Mouse (Mus musculus) forebrain, embryonic 10.5 days (tissue): Measurements from ENCODE around the gene Csf2. TPM values are rescaled to one million over a fixed set of nuclear protein-coding genes. Genes with fewer than 3 reads are reported as not detected.
"Not testable (repeated sequence)": the region's sequence is repeated elsewhere in the genome, so short reads cannot be mapped to it uniquely, and the experiment has no call there.

ENCODE experiments used
- DNase-seq: peaks from one replicate; pipeline ENCODE4 v3.0.0-alpha.2; 2017; ENCODE audit warnings: low spot score; ENCODE audit errors: extremely low spot score
- H3K27ac ChIP-seq: fragments of 300-500 bp; sonication (generic); 2 replicates; pipeline ENCODE4 v1.5.1; 2016; ENCODE audit warnings: mild to moderate bottlenecking
- H3K27me3 ChIP-seq: fragments of 300-500 bp; sonication (generic); 2 replicates; pipeline ENCODE4 v1.6.1; 2016; ENCODE audit warnings: mild to moderate bottlenecking; ENCODE audit not compliant: poor library complexity, severe bottlenecking
- H3K36me3 ChIP-seq: fragments of 300-500 bp; sonication (generic); replicated peaks from 2 replicates; pipeline ENCODE4 v1.6.1; 2016; ENCODE audit warnings: mild to moderate bottlenecking, moderate library complexity
- H3K4me1 ChIP-seq: fragments of 300-500 bp; sonication (generic); 2 replicates; pipeline ENCODE4 v1.6.1; 2016
- H3K4me3 ChIP-seq: fragments of 300-500 bp; sonication (generic); 2 replicates; pipeline ENCODE4 v1.5.1; 2016; ENCODE audit warnings: mild to moderate bottlenecking, moderate library complexity
- H3K9me3 ChIP-seq: fragments of 300-500 bp; sonication (generic); 2 replicates; pipeline ENCODE4 v1.6.1; 2016; ENCODE audit warnings: mild to moderate bottlenecking, moderate library complexity
- WGBS: fragments of 180-500 bp; shearing (Covaris S2); methylation state at CpG from one replicate; pipeline ENCODE4 v1.1.7; 2016; 5-methylcytosine and 5-hydroxymethylcytosine counted together
- polyA plus RNA-seq: library from polyadenylated mRNA; unstranded; fragments of >200 nt; fragmentation: Nextera tagmentation; extraction: Ambion mirVana; gene quantifications from 2 replicates; pipeline ENCODE4 v1.2.1, GENCODE M21; 2016

Gene Csf2
- not detected in 2 replicates for polyA plus RNA-seq

- Histone ChIP-seq H3K4me3 (no peak within 1 kb of the TSS), H3K27me3 (no peaks in the 10 kb centered on the region), H3K36me3 (no peaks in the 10 kb centered on the region), H3K27ac (no peak within 1 kb of the TSS), H3K4me1 (peaks cover 3% of the 10 kb centered on the region; the same call in 1 of the 2 replicates), H3K9me3 (no peaks in the 10 kb centered on the region)
- WGBS: 62% methylated on average over 11 of the region's 11 CpGs
- DNase-seq: no peak
These were observed at the start of gene Csf2 for GRCm38 (mm10) chr11:54248940-54249717. TSS of gene Csf2 (minus strand) at chr11:54249667.

GRCm38 (mm10) chr11:54298777-54299176 lies 49.3 kb upstream of the Csf2 start:
- no peak for DNase-seq
- Histone ChIP-seq H3K27ac (no peak overlapping the region), H3K4me1 (peaks cover 6% of the 10 kb centered on the region), H3K36me3 (no peaks in the 10 kb centered on the region), H3K4me3 (no peak overlapping the region), H3K27me3 (peaks cover 9% of the 10 kb centered on the region; the same call in 1 of the 2 replicates), H3K9me3 (peaks cover 3% of the 10 kb centered on the region; the same call in 1 of the 2 replicates)

DNA sequence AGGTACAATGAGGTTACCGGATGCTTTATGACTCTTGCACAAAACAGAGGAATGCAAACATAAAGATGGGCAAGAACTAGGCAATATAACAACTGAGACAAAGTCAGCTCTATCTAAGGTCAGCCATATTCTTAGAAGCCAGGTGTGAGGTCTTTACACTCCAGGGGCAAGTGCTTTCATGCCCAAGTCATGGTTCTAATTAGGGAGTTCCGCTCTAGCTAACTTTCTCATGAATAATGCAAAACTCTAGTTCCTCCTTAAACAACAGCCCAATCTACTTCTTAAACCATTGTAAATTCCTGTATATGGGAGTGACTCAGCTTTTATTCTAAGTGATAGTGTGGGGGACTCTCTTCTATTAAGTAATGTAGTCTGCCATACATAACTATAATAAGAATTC lies 48.0 kb upstream of the Csf2 start:
- 91% methylated on average over 2 of the region's 2 CpGs for WGBS
- H3K4me3 ChIP-seq, H3K9me3 ChIP-seq, H3K27ac ChIP-seq, H3K27me3 ChIP-seq, H3K4me1 ChIP-seq, DNase-seq, H3K36me3 ChIP-seq: not testable (repeated sequence)

DNA sequence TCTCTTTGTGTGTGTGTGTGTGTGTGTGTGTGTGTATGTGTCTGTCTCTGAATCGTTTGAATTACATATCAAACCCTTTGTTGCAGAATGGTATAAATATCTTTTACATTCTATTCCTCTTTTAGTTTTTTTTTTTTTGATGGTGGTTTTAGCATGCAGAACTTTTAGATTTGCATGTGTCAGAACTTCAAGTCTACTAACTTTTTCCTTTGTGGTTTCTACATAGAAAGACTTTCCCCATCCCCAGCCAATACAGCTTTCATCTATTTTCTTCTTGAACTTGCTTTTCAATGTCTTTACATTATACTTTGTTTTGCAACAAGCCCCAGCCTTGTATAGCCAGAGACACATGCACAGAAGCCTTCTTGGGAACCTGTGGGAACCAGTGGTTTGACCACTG lies 47.3 kb upstream of the Csf2 start:
- WGBS: 94% methylated on average over 1 of the region's 1 CpGs
- DNase-seq: no peak
- Histone ChIP-seq H3K27me3 (peaks cover under 1% of the 10 kb centered on the region; the same call in 1 of the 2 replicates), H3K4me3 (no peak overlapping the region), H3K9me3 (peaks cover 3% of the 10 kb centered on the region; the same call in 1 of the 2 replicates), H3K36me3 (no peaks in the 10 kb centered on the region), H3K4me1 (no peaks in the 10 kb centered on the region), H3K27ac (no peak overlapping the region)

- peaks cover 3% of the 10 kb centered on the region; the same call in 1 of the 2 replicates for H3K9me3 ChIP-seq
- 89% methylated on average over 4 of the region's 4 CpGs for WGBS
These were observed 46.5 kb upstream of the Csf2 start for GRCm38 (mm10) chr11:54295971-54296370.

DNA sequence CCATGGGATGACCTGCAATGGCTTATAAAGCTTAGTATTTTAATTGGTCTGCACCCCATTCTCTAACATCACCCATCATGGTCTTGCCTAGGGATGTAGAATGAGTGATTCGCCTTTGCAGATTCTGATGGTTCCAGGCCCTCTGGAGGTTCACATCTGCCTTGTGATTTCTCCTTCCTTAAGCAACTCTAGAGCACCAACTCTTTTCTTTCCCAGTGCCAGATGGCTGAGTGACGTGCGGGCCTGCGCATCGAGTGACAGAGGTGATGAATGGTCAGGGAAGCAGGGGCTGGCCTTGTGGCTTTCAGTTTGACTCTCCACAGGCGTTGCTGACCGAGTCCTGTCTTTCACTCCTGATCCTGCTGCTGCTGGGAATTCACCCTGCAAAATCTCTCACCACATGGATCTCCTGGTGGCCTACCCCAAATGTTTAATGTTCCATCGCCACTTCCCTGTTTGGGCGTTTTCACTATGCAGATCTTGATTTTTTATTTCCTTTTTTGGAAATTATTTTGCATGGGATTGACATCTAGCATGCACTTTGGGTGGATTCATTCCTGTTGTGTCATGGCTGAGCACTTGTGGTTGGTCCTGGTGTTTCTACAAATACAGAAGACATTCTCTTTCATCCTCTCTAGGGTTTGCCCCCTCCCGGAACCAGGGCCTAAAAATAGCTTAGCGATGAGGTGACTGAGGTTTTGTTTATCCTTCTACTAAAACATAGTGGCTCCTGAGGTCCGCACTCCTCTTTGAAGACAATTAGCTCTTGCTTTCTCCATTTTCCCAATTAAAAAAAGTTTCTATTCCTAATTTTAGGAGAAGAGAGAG lies 44.7 kb upstream of the Csf2 start:
- no peak for DNase-seq
- peaks cover 3% of the 10 kb centered on the region; the same call in 1 of the 2 replicates for H3K9me3 ChIP-seq
- WGBS: 87% methylated on average over 12 of the region's 12 CpGs
- no peaks in the 10 kb centered on the region for H3K36me3 ChIP-seq
- H3K4me1 ChIP-seq: no peaks in the 10 kb centered on the region
- no peak overlapping the region for H3K27ac ChIP-seq
- H3K4me3 ChIP-seq: no peak overlapping the region
- no peaks in the 10 kb centered on the region for H3K27me3 ChIP-seq

More at GRCm38 (mm10) chr11:54295971-54296370, 46.5 kb upstream of the Csf2 start:
- Histone ChIP-seq H3K27me3 (no peaks in the 10 kb centered on the region), H3K27ac (no peak overlapping the region), H3K36me3 (no peaks in the 10 kb centered on the region), H3K4me1 (no peaks in the 10 kb centered on the region), H3K4me3 (no peak overlapping the region)
- no peak for DNase-seq

GRCm38 (mm10) chr11:54292163-54292562 lies 42.7 kb upstream of the Csf2 start:
- no peak overlapping the region for H3K27ac ChIP-seq
- H3K27me3 ChIP-seq: no peaks in the 10 kb centered on the region
- no peak for DNase-seq
- 87% methylated on average over 2 of the region's 2 CpGs for WGBS
- no peak overlapping the region for H3K4me3 ChIP-seq
- H3K9me3 ChIP-seq: no peaks in the 10 kb centered on the region; the same call in 1 of the 2 replicates
- no peaks in the 10 kb centered on the region for H3K4me1 ChIP-seq
- no peaks in the 10 kb centered on the region for H3K36me3 ChIP-seq

- Histone ChIP-seq H3K27ac (no peak overlapping the region), H3K36me3 (no peaks in the 10 kb centered on the region), H3K27me3 (no peaks in the 10 kb centered on the region), H3K9me3 (no peaks in the 10 kb centered on the region), H3K4me3 (no peak overlapping the region), H3K4me1 (no peaks in the 10 kb centered on the region)
- 85% methylated on average over 8 of the region's 8 CpGs for WGBS
- no peak for DNase-seq
These were observed 38.5 kb upstream of the Csf2 start for GRCm38 (mm10) chr11:54287821-54288453.

DNA sequence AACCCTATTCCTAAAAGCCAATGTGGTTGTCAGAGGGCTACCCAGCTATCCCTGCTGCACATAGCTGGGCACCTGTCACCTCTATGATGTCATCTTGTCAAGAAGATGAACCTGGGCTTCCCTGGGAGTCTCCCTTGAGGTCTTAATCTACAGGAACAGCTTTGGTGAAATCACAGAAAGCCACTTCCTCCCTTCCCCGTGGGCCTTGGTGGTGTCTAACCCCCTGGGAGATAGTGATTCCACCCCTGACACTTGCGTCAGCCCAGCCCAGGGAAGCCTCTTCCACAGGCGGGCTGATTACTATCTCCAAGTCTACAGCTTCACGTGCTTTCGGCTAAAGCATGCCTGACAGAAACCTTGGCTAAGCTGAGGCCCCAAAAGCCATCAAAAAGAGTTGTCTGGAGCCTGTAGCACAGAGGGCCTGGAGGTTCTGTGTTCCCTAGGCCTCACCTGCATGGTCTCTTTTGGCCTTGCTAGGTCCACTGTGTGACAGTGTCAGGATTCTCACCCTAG lies 22.0 kb upstream of the Csf2 start:
- WGBS: 91% methylated on average over 5 of the region's 5 CpGs
- Histone ChIP-seq H3K4me1 (peaks cover 6% of the 10 kb centered on the region; the same call in 1 of the 2 replicates), H3K36me3 (no peaks in the 10 kb centered on the region), H3K27me3 (no peaks in the 10 kb centered on the region), H3K27ac (no peak overlapping the region), H3K9me3 (no peaks in the 10 kb centered on the region), H3K4me3 (no peak overlapping the region)
- no peak for DNase-seq

DNA sequence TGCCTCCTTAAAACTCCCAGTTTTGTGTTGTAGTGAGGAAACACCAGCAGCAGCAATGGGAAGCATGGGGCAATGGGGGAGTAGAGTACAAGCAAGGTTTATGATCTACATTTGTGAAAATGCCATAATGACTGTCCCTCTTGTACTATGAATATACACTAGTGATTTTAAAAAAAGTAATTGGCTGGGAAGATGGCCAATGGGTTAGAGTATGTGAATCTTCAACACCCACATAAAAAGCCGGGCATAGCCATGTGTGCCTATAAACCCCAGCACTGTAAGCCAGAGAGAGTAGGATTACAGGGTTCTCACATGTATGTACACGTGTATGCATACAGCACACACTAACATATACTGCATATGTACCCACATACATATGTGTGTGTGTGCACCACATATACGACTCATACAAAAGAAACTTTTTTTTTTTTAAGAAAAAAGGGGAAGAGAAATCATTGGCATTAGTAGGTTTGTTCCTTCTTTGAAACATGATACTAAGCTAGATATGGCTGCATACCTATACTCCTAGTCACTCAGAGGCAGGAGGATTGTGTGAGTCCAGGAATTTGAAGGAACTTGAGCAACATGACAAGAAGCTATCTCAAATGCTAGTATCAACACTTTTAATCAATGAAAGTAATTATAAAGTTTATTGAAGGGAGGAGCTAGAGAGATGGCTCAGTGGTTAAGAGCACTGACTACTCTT lies 19.9 kb upstream of the Csf2 start:
- DNase-seq: no peak
- no peaks in the 10 kb centered on the region for H3K36me3 ChIP-seq
- H3K9me3 ChIP-seq: no peaks in the 10 kb centered on the region
- 82% methylated on average over 3 of the region's 3 CpGs for WGBS
- H3K4me1 ChIP-seq: peaks cover 6% of the 10 kb centered on the region; the same call in 1 of the 2 replicates
- H3K27ac ChIP-seq: no peak overlapping the region
- H3K4me3 ChIP-seq: no peak overlapping the region
- no peaks in the 10 kb centered on the region for H3K27me3 ChIP-seq

DNA sequence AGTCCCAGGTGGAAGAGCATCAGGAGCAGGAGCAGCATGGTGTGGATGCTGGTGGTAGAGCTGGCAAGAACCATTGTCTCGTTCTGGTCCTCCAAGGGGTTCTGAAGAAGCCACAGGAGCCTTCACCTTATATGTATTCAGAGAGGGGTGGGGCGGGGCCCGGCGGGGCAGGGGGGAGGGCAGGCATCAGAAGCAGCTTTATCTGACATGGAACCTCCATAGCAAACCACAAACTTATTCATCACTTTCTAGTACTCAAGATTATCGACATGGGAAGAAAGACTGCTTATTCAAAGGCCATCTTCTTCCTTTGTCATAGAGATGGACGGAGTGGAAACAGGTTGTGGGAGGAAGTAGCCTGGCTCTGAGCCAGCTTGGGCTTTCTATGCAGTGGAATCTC lies 17.7 kb upstream of the Csf2 start, which contains the start of gene Il3:
Gene Il3, minus strand, starts transcription at position 101 of the 400 bp plus-strand sequence.
- WGBS: 84% methylated on average over 6 of the region's 6 CpGs
- no peaks in the 10 kb centered on the region for H3K36me3 ChIP-seq
- H3K9me3 ChIP-seq: no peaks in the 10 kb centered on the region
- no peak within 1 kb of the TSS for H3K4me3 ChIP-seq
- no peaks in the 10 kb centered on the region for H3K4me1 ChIP-seq
- no peak for DNase-seq
- no peaks in the 10 kb centered on the region for H3K27me3 ChIP-seq
- no peak within 1 kb of the TSS for H3K27ac ChIP-seq

DNA sequence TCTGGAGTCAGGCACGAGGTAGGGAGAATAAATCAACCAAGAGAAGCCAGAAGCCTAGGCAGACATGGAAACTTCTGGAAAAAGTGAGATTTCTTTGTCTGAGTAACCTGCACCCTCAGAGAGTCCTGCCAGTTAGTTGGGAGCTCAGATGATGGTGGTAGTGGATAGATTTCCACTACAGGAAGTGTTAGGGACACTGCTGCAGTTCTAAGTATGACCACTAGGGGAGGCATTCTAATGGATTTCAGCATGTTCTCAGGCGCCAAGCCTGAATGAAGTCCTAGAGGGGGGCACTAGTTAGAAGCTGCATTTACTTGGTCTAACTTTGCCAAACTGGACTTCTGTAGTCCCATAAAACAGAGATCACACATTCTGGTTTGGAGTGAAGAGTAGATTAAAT lies 15.1 kb upstream of the Csf2 start:
- H3K4me1 ChIP-seq: no peaks in the 10 kb centered on the region
- no peak overlapping the region for H3K4me3 ChIP-seq
- no peaks in the 10 kb centered on the region for H3K27me3 ChIP-seq
- DNase-seq: peak; percentile 43
- H3K36me3 ChIP-seq: no peaks in the 10 kb centered on the region
- 58% methylated on average over 2 of the region's 2 CpGs for WGBS
- no peaks in the 10 kb centered on the region for H3K9me3 ChIP-seq
- H3K27ac ChIP-seq: no peak overlapping the region
